ENCODE assay signal across 8 mouse cellular contexts in the genomic region with DNA sequence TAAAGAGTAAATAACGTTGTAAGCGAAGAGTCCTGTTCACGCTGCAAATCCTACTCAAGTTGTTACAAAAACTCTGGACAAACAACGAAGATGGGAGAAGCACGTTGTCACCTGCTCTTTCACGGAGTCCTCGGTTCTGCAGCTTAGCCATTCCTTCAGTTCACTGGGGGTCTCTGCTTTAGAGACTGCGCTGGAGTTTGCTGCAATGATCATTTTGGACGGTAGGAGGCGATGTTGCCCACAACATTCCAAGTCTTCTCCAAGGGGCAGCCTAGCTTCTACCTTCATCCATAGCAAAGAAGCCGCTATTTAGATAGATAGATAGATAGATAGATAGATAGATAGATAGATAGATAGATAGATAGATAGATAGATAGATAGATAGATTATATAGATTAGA. TPM values are rescaled to one million over a fixed set of nuclear protein-coding genes. Genes with fewer than 3 reads are reported as not detected.
DNase-seq lines count a peak whose midpoint lies in the region; ATAC-seq lines count a peak whose summit lies in the region.

No protein-coding gene starts in this region.

- no peaks in the 10 kb centered on the region for H3K9me3 ChIP-seq in hindbrain, embryonic 10.5 days
- no peaks in the 10 kb centered on the region for H3K9me3 ChIP-seq in hindbrain, embryonic 12.5 days (replicated peaks)
- H3K9me3 ChIP-seq in embryonic facial prominence, embryonic 11.5 days (replicated peaks; ENCODE audit: control insufficient read depth, low read length): no peaks in the 10 kb centered on the region
- H3K9me3 ChIP-seq in megakaryocyte, embryonic 14.5 days: no peaks in the 10 kb centered on the region

- peaks cover 5% of the 10 kb centered on the region; the same call in 1 of the 2 replicates for H3K27me3 ChIP-seq in hindbrain, embryonic 10.5 days (ENCODE audit: insufficient read depth, poor library complexity, severe bottlenecking)
- H3K27me3 ChIP-seq in hindbrain, embryonic 12.5 days: no peaks in the 10 kb centered on the region
- no peaks in the 10 kb centered on the region for H3K27me3 ChIP-seq in embryonic facial prominence, embryonic 11.5 days (ENCODE audit: control insufficient read depth, insufficient read depth, low read length)
- peaks cover 8% of the 10 kb centered on the region for H3K27me3 ChIP-seq in megakaryocyte, embryonic 14.5 days (replicated peaks)

- H3K9ac ChIP-seq in hindbrain, embryonic 12.5 days: no peak overlapping the region
- no peak overlapping the region for H3K9ac ChIP-seq in embryonic facial prominence, embryonic 11.5 days (replicated peaks; ENCODE audit: low read length)

- H3K4me3 ChIP-seq in hindbrain, embryonic 10.5 days: no peak overlapping the region
- no peak overlapping the region for H3K4me3 ChIP-seq in hindbrain, embryonic 12.5 days
- no peak overlapping the region for H3K4me3 ChIP-seq in embryonic facial prominence, embryonic 11.5 days (ENCODE audit: low read depth, low read length)
- peak overlapping the region; percentile 11 for H3K4me3 ChIP-seq in megakaryocyte, embryonic 14.5 days (replicated peaks)

- ATAC-seq in hindbrain, embryonic 12.5 days (ENCODE audit: low FRiP score): no peak
- ATAC-seq in embryonic facial prominence, embryonic 11.5 days (replicated peaks; ENCODE audit: insufficient number of reproducible peaks, low FRiP score, low TSS enrichment, low read depth): no peak

- intact Hi-C loops in heart, postnatal 14 days (cut with DNase I): loop anchor here (2.0 to 5.0 kb wide), 3 partner anchors 231 to 317 kb away; no protein-coding TSS in a partner anchor

- DNase-seq in hindbrain, embryonic 10.5 days (ENCODE audit: low spot score): peak; percentile 77
- DNase-seq in adrenal gland, postnatal 10 days: peak; percentile 71
- peak; percentile 84 for DNase-seq in embryonic facial prominence, embryonic 11.5 days (ENCODE audit: low spot score)
- peak; percentile 43 to 74 for DNase-seq in heart, postnatal 14 days
- peak; percentile 90 to 91 for DNase-seq in layer of hippocampus, postnatal 10 days (ENCODE audit: low spot score in 2 of 2)
- DNase-seq in spleen, postnatal 10 days (ENCODE audit: low spot score in 2 of 2): peak; percentile 58 to 66

- peaks cover 7% of the 10 kb centered on the region; the same call in 1 of the 2 replicates for H3K4me1 ChIP-seq in hindbrain, embryonic 10.5 days (replicated peaks)
- H3K4me1 ChIP-seq in hindbrain, embryonic 12.5 days: no peaks in the 10 kb centered on the region
- no peaks in the 10 kb centered on the region for H3K4me1 ChIP-seq in embryonic facial prominence, embryonic 11.5 days (ENCODE audit: control insufficient read depth, insufficient read depth, low read length)
- H3K4me1 ChIP-seq in megakaryocyte, embryonic 14.5 days: no peaks in the 10 kb centered on the region

- H3K27ac ChIP-seq in hindbrain, embryonic 10.5 days: no peak overlapping the region
- no peak overlapping the region for H3K27ac ChIP-seq in hindbrain, embryonic 12.5 days
- no peak overlapping the region for H3K27ac ChIP-seq in embryonic facial prominence, embryonic 11.5 days (replicated peaks; ENCODE audit: low read depth, low read length)

- WGBS in hindbrain, embryonic 10.5 days: 12% methylated on average over 11 of the region's 11 CpGs
- 12% methylated on average over 11 of the region's 11 CpGs for WGBS in hindbrain, embryonic 12.5 days
- WGBS in embryonic facial prominence, embryonic 11.5 days: 11% methylated on average over 11 of the region's 11 CpGs

- H3K36me3 ChIP-seq in hindbrain, embryonic 10.5 days: no peaks in the 10 kb centered on the region
- H3K36me3 ChIP-seq in hindbrain, embryonic 12.5 days: no peaks in the 10 kb centered on the region
- H3K36me3 ChIP-seq in embryonic facial prominence, embryonic 11.5 days (replicated peaks; ENCODE audit: control insufficient read depth, insufficient read depth, low read depth, low read length): no peaks in the 10 kb centered on the region
- H3K36me3 ChIP-seq in megakaryocyte, embryonic 14.5 days (replicated peaks; ENCODE audit: low read length): no peaks in the 10 kb centered on the region

- H3K4me2 ChIP-seq in hindbrain, embryonic 12.5 days (replicated peaks): no peak overlapping the region
- no peak overlapping the region for H3K4me2 ChIP-seq in embryonic facial prominence, embryonic 11.5 days (ENCODE audit: low read depth, low read length)

RNA-seq across cellular contexts. Expression of a gene that starts 23.7 kb away (rescaled TPM):
- not detected in 2 replicates for polyA plus RNA-seq in hindbrain, embryonic 10.5 days (2016; fragmentation: Nextera tagmentation; extraction: Ambion mirVana)
- polyA plus RNA-seq in hindbrain, embryonic 12.5 days (2016; fragmentation: Nextera tagmentation; extraction: Ambion mirVana): not detected in 2 replicates
- total RNA-seq in adrenal gland, postnatal 10 days (2021): not detected
- polyA plus RNA-seq in embryonic facial prominence, embryonic 11.5 days (2014; fragmentation: Nextera tagmentation; extraction: Ambion mirVana): not detected in 2 replicates
- total RNA-seq in heart, postnatal 14 days (2021): not detected
- not detected for total RNA-seq in layer of hippocampus, postnatal 10 days (2021)
- 0.79 TPM in 1 of 2 replicates, not detected in the other for polyA plus RNA-seq in megakaryocyte, embryonic 14.5 days (2012; ENCODE audit: insufficient read depth, low replicate concordance)

RNA-seq across cellular contexts. Expression of a gene that starts 33.4 kb away (rescaled TPM):
- polyA plus RNA-seq in hindbrain, embryonic 10.5 days (2016; fragmentation: Nextera tagmentation; extraction: Ambion mirVana): 28.0 and 28.9 TPM in 2 replicates
- polyA plus RNA-seq in hindbrain, embryonic 12.5 days (2016; fragmentation: Nextera tagmentation; extraction: Ambion mirVana): 16.6 and 17.9 TPM in 2 replicates
- 1 to 10 TPM; 3.8 to 5.1 TPM for total RNA-seq in adrenal gland, postnatal 10 days (2021)
- 32.5 and 35.3 TPM in 2 replicates for polyA plus RNA-seq in embryonic facial prominence, embryonic 11.5 days (2014; fragmentation: Nextera tagmentation; extraction: Ambion mirVana)
- 1 to 10 TPM; 1.2 to 1.6 TPM for total RNA-seq in heart, postnatal 14 days (2021)
- total RNA-seq in layer of hippocampus, postnatal 10 days (2021): 1 to 10 TPM; 2.5 to 2.6 TPM
- polyA plus RNA-seq in megakaryocyte, embryonic 14.5 days (2012; ENCODE audit: insufficient read depth, low replicate concordance): 0.44 and 4.1 TPM in 2 replicates
